Mouse (Mus musculus) B cell, adult 2 months (primary cell): ENCODE results near the gene Stard8.

ENCODE experiments used
- DNase-seq, 2 experiments: peaks; one replicate each; pipeline ENCODE4 v3.0.0; 2022

Gene Stard8

GRCm38 (mm10) chrX:99003046-99003445 lies at the start of gene Stard8:
Gene Stard8, plus strand, starts transcription at chrX:99003248.
- DNase-seq: no peak

GRCm38 (mm10) chrX:98953941-98954340 lies 49.1 kb upstream of the Stard8 start:
- peak; percentile 40 to 45 for DNase-seq

- no peak for DNase-seq
Measured at GRCm38 (mm10) chrX:98958287-98958686, 44.8 kb upstream of the Stard8 start.

- no peak for DNase-seq
Measured at GRCm38 (mm10) chrX:98959050-98959449, 44.0 kb upstream of the Stard8 start.

GRCm38 (mm10) chrX:98963742-98964141 lies 39.3 kb upstream of the Stard8 start:
- no peak for DNase-seq

GRCm38 (mm10) chrX:98964513-98964912 lies 38.5 kb upstream of the Stard8 start:
- DNase-seq: no peak

- DNase-seq: peak; percentile 11 to 17
Measured at GRCm38 (mm10) chrX:98986611-98987010, 16.4 kb upstream of the Stard8 start.

- peak; percentile 38 to 40 for DNase-seq
Measured at GRCm38 (mm10) chrX:98989574-98989973, 13.5 kb upstream of the Stard8 start.

- no peak for DNase-seq
Measured at GRCm38 (mm10) chrX:99002065-99002464, 983 bp upstream of the Stard8 start.

GRCm38 (mm10) chrX:99010581-99010980 lies 7.5 kb downstream of the Stard8 start:
- DNase-seq: no peak

GRCm38 (mm10) chrX:99011281-99011680 lies 8.2 kb downstream of the Stard8 start:
- DNase-seq: no peak

GRCm38 (mm10) chrX:99012486-99012885 lies 9.4 kb downstream of the Stard8 start:
- DNase-seq: no peak

GRCm38 (mm10) chrX:99015705-99016104 lies 12.7 kb downstream of the Stard8 start:
- no peak for DNase-seq

GRCm38 (mm10) chrX:99016987-99017386 lies 13.9 kb downstream of the Stard8 start:
- DNase-seq: no peak

GRCm38 (mm10) chrX:99017874-99018273 lies 14.8 kb downstream of the Stard8 start:
- no peak for DNase-seq

GRCm38 (mm10) chrX:99019303-99019702 lies 16.3 kb downstream of the Stard8 start:
- DNase-seq: no peak

- DNase-seq: no peak
Measured at GRCm38 (mm10) chrX:99020215-99020614, 17.2 kb downstream of the Stard8 start.

GRCm38 (mm10) chrX:99021593-99021992 lies 18.5 kb downstream of the Stard8 start:
- no peak for DNase-seq

- no peak for DNase-seq
Measured at GRCm38 (mm10) chrX:99023951-99024350, 20.9 kb downstream of the Stard8 start.

GRCm38 (mm10) chrX:99035407-99035806 lies 32.4 kb downstream of the Stard8 start:
- no peak for DNase-seq

- DNase-seq: peak; percentile 37 to 61
Measured at GRCm38 (mm10) chrX:99042451-99042951, 39.5 kb downstream of the Stard8 start.

GRCm38 (mm10) chrX:99043275-99043674 lies 40.2 kb downstream of the Stard8 start:
- peak in 1 of 2 experiments; percentile 1 for DNase-seq

- DNase-seq: no peak
Measured at GRCm38 (mm10) chrX:99043739-99044138, 40.7 kb downstream of the Stard8 start.

- no peak for DNase-seq
Measured at GRCm38 (mm10) chrX:99045315-99045714, 42.3 kb downstream of the Stard8 start.

- DNase-seq: peak in 1 of 2 experiments; percentile 1
Measured at GRCm38 (mm10) chrX:99046360-99047055, 43.5 kb downstream of the Stard8 start.
